ENCODE assay signal across 8 mouse cellular contexts in genomic region chr17:3114358-3114719, GRCm38 (mm10). TPM values are rescaled to one million over a fixed set of nuclear protein-coding genes. Genes with fewer than 3 reads are reported as not detected.
DNase-seq lines count a peak whose midpoint lies in the region; ATAC-seq lines count a peak whose summit lies in the region.

No protein-coding gene starts in this region.

- H3K9ac ChIP-seq in neural tube, embryonic 11.5 days (ENCODE audit: low read length): peak overlapping the region; percentile 97
- H3K9ac ChIP-seq in hindbrain, embryonic 14.5 days: peak overlapping the region; percentile 94
- H3K9ac ChIP-seq in midbrain, embryonic 11.5 days (ENCODE audit: low read length): peak overlapping the region; percentile 98

- DNase-seq in neural tube, embryonic 11.5 days (ENCODE audit: low spot score): no peak
- DNase-seq in neural tube, embryonic 10.5 days (ENCODE audit: extremely low spot score, low spot score): no peak
- peak; percentile 50 for DNase-seq in c-Kit-positive CD71-positive TER-119-negative erythroid progenitor cells, embryonic 14.5 days (ENCODE audit: low read depth)
- DNase-seq in hindbrain, embryonic 14.5 days (ENCODE audit: low spot score): no peak
- DNase-seq in midbrain, embryonic 11.5 days (ENCODE audit: low spot score, missing footprints): no peak
- DNase-seq in Muller cell, postnatal 12 days (ENCODE audit: inconsistent ontology term): no peak
- no peak for DNase-seq in frontal cortex, adult 2 months (ENCODE audit: extremely low spot score in 1 of 2, low spot score in 1 of 2)
- DNase-seq in cerebellum, adult 11 months: no peak

- WGBS in neural tube, embryonic 11.5 days: under 1% methylated on average over 31 of the region's 31 CpGs
- WGBS in hindbrain, embryonic 14.5 days: under 1% methylated on average over 31 of the region's 31 CpGs
- under 1% methylated on average over 31 of the region's 31 CpGs for WGBS in midbrain, embryonic 11.5 days

- H3K36me3 ChIP-seq in neural tube, embryonic 11.5 days (ENCODE audit: control insufficient read depth, insufficient read depth, low read length): no peaks in the 10 kb centered on the region
- no peaks in the 10 kb centered on the region for H3K36me3 ChIP-seq in hindbrain, embryonic 14.5 days (replicated peaks; ENCODE audit: control insufficient read depth, insufficient read depth)
- H3K36me3 ChIP-seq in midbrain, embryonic 11.5 days (ENCODE audit: control insufficient read depth, insufficient read depth, low read length): no peaks in the 10 kb centered on the region

- no peaks in the 10 kb centered on the region for H3K4me1 ChIP-seq in neural tube, embryonic 11.5 days (ENCODE audit: control insufficient read depth, insufficient read depth, low read length)
- peaks cover 33% of the 10 kb centered on the region for H3K4me1 ChIP-seq in hindbrain, embryonic 14.5 days (replicated peaks; ENCODE audit: control insufficient read depth, insufficient read depth, low read length)
- peaks cover 10% of the 10 kb centered on the region; the same call in 1 of the 2 replicates for H3K4me1 ChIP-seq in midbrain, embryonic 11.5 days (ENCODE audit: control insufficient read depth, insufficient read depth, low read length)

- H3K27me3 ChIP-seq in neural tube, embryonic 11.5 days (ENCODE audit: control insufficient read depth, insufficient read depth, low read length): no peaks in the 10 kb centered on the region
- no peaks in the 10 kb centered on the region for H3K27me3 ChIP-seq in hindbrain, embryonic 14.5 days (ENCODE audit: control insufficient read depth, insufficient read depth, low read length)
- H3K27me3 ChIP-seq in midbrain, embryonic 11.5 days (ENCODE audit: control insufficient read depth, insufficient read depth, low read length): no peaks in the 10 kb centered on the region

- ATAC-seq in neural tube, embryonic 11.5 days (ENCODE audit: insufficient read depth, low FRiP score, low TSS enrichment): peak; percentile 78
- peak; percentile 80 for ATAC-seq in hindbrain, embryonic 14.5 days (ENCODE audit: low FRiP score)
- ATAC-seq in midbrain, embryonic 11.5 days (ENCODE audit: low FRiP score): peak; percentile 83

- H3K4me2 ChIP-seq in neural tube, embryonic 11.5 days (ENCODE audit: low read depth): peak overlapping the region; percentile 73
- peak overlapping the region; percentile 85 for H3K4me2 ChIP-seq in hindbrain, embryonic 14.5 days (replicated peaks)
- H3K4me2 ChIP-seq in midbrain, embryonic 11.5 days: peak overlapping the region; percentile 69

- H3K4me3 ChIP-seq in neural tube, embryonic 11.5 days (ENCODE audit: low read depth, low read length): peak overlapping the region; percentile 98
- peak overlapping the region; percentile 95 for H3K4me3 ChIP-seq in hindbrain, embryonic 14.5 days (replicated peaks; ENCODE audit: low read length)
- H3K4me3 ChIP-seq in midbrain, embryonic 11.5 days (ENCODE audit: low read depth, low read length): peak overlapping the region; percentile 96

- peak overlapping the region; percentile 99 for H3K27ac ChIP-seq in neural tube, embryonic 11.5 days (ENCODE audit: low read depth, low read length)
- peak overlapping the region; percentile 99 for H3K27ac ChIP-seq in hindbrain, embryonic 14.5 days
- peak overlapping the region; percentile 99 for H3K27ac ChIP-seq in midbrain, embryonic 11.5 days (ENCODE audit: low read depth, low read length)

- H3K9me3 ChIP-seq in neural tube, embryonic 11.5 days (ENCODE audit: control insufficient read depth, low read length): no peaks in the 10 kb centered on the region
- no peaks in the 10 kb centered on the region for H3K9me3 ChIP-seq in hindbrain, embryonic 14.5 days (ENCODE audit: control insufficient read depth, low read length)
- H3K9me3 ChIP-seq in midbrain, embryonic 11.5 days (ENCODE audit: control insufficient read depth, low read length): no peaks in the 10 kb centered on the region

RNA-seq across cellular contexts. Expression of gene Scaf8, which starts 0.4 kb away (rescaled TPM):
- polyA plus RNA-seq in neural tube, embryonic 11.5 days (2014; fragmentation: Nextera tagmentation; extraction: Ambion mirVana): 27.8 and 28.3 TPM in 2 replicates
- 19.3 and 21.3 TPM in 2 replicates for polyA plus RNA-seq in hindbrain, embryonic 14.5 days (2014; fragmentation: Nextera tagmentation; extraction: Ambion mirVana)
- polyA plus RNA-seq in midbrain, embryonic 11.5 days (2014; fragmentation: Nextera tagmentation; extraction: Ambion mirVana): 25.8 and 26.2 TPM in 2 replicates
- polyA plus RNA-seq in frontal cortex, adult 2 months (2012; rRNA removed): 32.4 and 34.3 TPM in 2 replicates
